Mouse (Mus musculus): ENCODE results near the gene Xkr8. TPM values are rescaled to one million over a fixed set of nuclear protein-coding genes. Genes with fewer than 3 reads are reported as not detected.

The Xkr8 gene
- total and polyA plus RNA-seq, 3 experiments, result 3.8 to 8.6 (median 4.9) TPM

GRCm38 (mm10) chr4:132746911-132747517, 14.7 kb upstream of the Xkr8 start:
- peaks cover 0 to 31% of the 10 kb centered on the region in 2 experiments; a peak in 3 of 4 replicates for H3K4me1 ChIP-seq (ENCODE audit: control insufficient read depth in 1 of 2, insufficient read depth in 2 of 2)
- H3K9me3 ChIP-seq (replicated peaks; ENCODE audit: low read length), result no peaks in the 10 kb centered on the region
- peak; percentile 41 for DNase-seq (ENCODE audit: extremely low read depth)
- H3K27ac ChIP-seq (ENCODE audit: insufficient read depth, low read depth), result peak overlapping the region; percentile 99
- in situ Hi-C loops (cut with MboI; ENCODE audit: low pct_ligation_motif_present, low pct_unique_long_range_greater_than_20kb, low sequenced_read_pairs) (no loop called here), dilution Hi-C loops (cut with MboI; ENCODE audit: extremely low pct_ligation_motif_present, extremely low pct_unique_long_range_greater_than_20kb, low sequenced_read_pairs) (no loop called here)
- peak overlapping the region; percentile 76; the same call in 1 of the 2 replicates for H3K9ac ChIP-seq (ENCODE audit: insufficient read depth, low read depth)
- H3K36me3 ChIP-seq (replicated peaks in 1 of 2; ENCODE audit: control insufficient read depth in 1 of 2, insufficient read depth in 1 of 2, low read length in 1 of 2), result peaks cover 2% of the 10 kb centered on the region in 2 experiments
- TF ChIP-seq ZNF384 (IDR thresholded peaks at IDR 0.05; ENCODE audit: low read depth, low read length) (peak; percentile 75), CTCF (conservative IDR thresholded peaks at IDR 0.05 in 1 of 2, IDR thresholded peaks at IDR 0.05 in 1 of 2; ENCODE audit: low read depth in 2 of 2, low read length in 2 of 2) (peak in 1 of 2 experiments; percentile 23; a peak in 2 of 4 replicates), E2F4 (IDR thresholded peaks at IDR 0.05; ENCODE audit: insufficient replicate concordance, low read depth, low read length) (no peak)
- peak overlapping the region; percentile 87; the same call in 1 of the 2 replicates for H3K4me2 ChIP-seq (ENCODE audit: insufficient read depth, low read depth, poor library complexity, severe bottlenecking)
- no peaks in the 10 kb centered on the region for H3K27me3 ChIP-seq (replicated peaks)
- H3K79me2 ChIP-seq (replicated peaks; ENCODE audit: control insufficient read depth, extremely low read depth, insufficient read depth, poor library complexity, severe bottlenecking), result no peaks in the 10 kb centered on the region
- peak overlapping the region in 2 of 3 experiments; percentile 52 to 58 for H3K4me3 ChIP-seq (replicated peaks in 1 of 3; ENCODE audit: low read depth in 2 of 3, low read length in 2 of 3, poor library complexity in 1 of 3)

- Histone ChIP-seq H3K9me3 (replicated peaks; ENCODE audit: low read length) (no peaks in the 10 kb centered on the region), H3K4me3 (replicated peaks in 1 of 3; ENCODE audit: low read depth in 2 of 3, low read length in 2 of 3, poor library complexity in 1 of 3) (no peak overlapping the region), H3K36me3 (replicated peaks in 1 of 2; ENCODE audit: control insufficient read depth in 1 of 2, insufficient read depth in 1 of 2, low read length in 1 of 2) (peaks cover 4 to 6% of the 10 kb centered on the region in 2 experiments), H3K4me2 (ENCODE audit: insufficient read depth, low read depth, poor library complexity, severe bottlenecking) (no peak overlapping the region), H3K4me1 (ENCODE audit: control insufficient read depth in 1 of 2, insufficient read depth in 2 of 2) (peaks cover 0 to 23% of the 10 kb centered on the region in 2 experiments; a peak in 3 of 4 replicates), H3K27me3 (replicated peaks) (no peaks in the 10 kb centered on the region), H3K79me2 (replicated peaks; ENCODE audit: control insufficient read depth, extremely low read depth, insufficient read depth, poor library complexity, severe bottlenecking) (no peaks in the 10 kb centered on the region), H3K9ac (ENCODE audit: insufficient read depth, low read depth) (no peak overlapping the region), H3K27ac (ENCODE audit: insufficient read depth, low read depth) (no peak overlapping the region)
- dilution Hi-C loops (cut with MboI; ENCODE audit: extremely low pct_ligation_motif_present, extremely low pct_unique_long_range_greater_than_20kb, low sequenced_read_pairs), result no loop called here
- in situ Hi-C loops (cut with MboI; ENCODE audit: low pct_ligation_motif_present, low pct_unique_long_range_greater_than_20kb, low sequenced_read_pairs), result no loop called here
- TF ChIP-seq MYC (IDR thresholded peaks at IDR 0.05; ENCODE audit: low read depth, low read length) (no peak), GABPA (IDR thresholded peaks at IDR 0.05; ENCODE audit: insufficient replicate concordance, low read depth, low read length) (no peak), POLR2AphosphoS2 (IDR thresholded peaks at IDR 0.05; ENCODE audit: low read depth, low read length) (no peak), JUN (IDR thresholded peaks at IDR 0.05; ENCODE audit: insufficient read depth, low read depth, low read length) (no peak), ZKSCAN1 (IDR thresholded peaks at IDR 0.05; ENCODE audit: borderline replicate concordance, low read depth, low read length) (no peak), TCF12 (IDR thresholded peaks at IDR 0.05; ENCODE audit: low read depth, low read length) (no peak), PAX5 (IDR thresholded peaks at IDR 0.05; ENCODE audit: low read length) (no peak), USF2 (conservative IDR thresholded peaks at IDR 0.05; ENCODE audit: low read depth, low read length) (no peak), SMC3 (IDR thresholded peaks at IDR 0.05; ENCODE audit: low read depth, low read length) (no peak), MAFK (IDR thresholded peaks at IDR 0.05; ENCODE audit: insufficient replicate concordance, low read length) (no peak)
- no peak for DNase-seq (ENCODE audit: extremely low read depth)
These were observed 11.9 kb upstream of the Xkr8 start for GRCm38 (mm10) chr4:132743992-132744911.
